Comparison of ENCODE assay signal across 9 mouse cellular contexts in the genomic region with DNA sequence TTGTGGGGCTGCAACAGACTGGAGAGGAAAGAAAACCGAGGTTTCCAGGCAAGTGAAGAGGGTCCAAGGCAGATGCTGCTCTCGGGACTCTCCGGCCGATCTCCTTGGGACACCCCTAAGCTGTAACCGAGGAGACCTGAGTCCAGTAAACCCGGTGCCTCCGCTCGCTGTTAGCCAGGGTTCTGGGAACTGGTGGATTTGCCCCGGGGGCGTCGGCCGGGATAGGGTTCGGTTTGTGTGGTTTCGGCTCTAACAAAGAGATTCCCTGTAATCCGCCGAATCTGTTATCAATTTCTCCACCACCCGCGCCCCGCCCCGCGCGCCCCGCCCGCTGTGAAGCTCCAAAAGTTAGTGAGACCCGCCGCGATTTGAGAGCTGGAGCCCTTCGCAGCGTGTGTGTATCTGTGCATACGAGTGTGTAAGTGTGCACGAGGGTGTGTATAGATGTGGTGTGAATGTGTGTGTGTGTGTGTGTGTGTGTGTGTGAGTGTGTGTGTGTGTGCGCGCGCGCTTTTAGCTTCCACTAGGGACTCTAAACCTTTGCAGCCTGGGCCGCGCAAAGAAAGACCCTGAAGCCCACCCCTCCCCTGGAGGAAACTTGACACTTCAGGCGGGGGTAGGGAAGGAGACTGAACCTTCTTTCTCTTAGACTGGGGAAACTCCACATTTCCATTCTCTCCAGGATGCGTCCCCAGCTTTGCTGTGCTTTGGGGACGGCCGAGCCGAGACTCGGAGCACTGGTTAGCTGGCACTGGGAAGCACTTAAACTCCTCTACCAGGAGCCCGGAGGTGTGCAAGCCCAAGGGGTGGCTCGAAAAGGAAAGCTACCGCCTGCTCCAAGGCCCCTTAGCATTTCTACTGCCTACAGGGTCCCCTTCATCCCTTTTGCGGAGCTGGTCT. TPM values are rescaled to one million over a fixed set of nuclear protein-coding genes. Genes with fewer than 3 reads are reported as not detected.
DNase-seq lines count a peak whose midpoint lies in the region; ATAC-seq and TF ChIP-seq lines count a peak whose summit lies in the region.
"Had no signal": no experiment of that assay in that cellular context is flagged by ENCODE, and none has a peak within 500 bp of the region (broad histone marks: within the 10 kb centered on the region; RNA-seq: fewer than 3 reads in every experiment).

No protein-coding gene starts in this region.

- peak overlapping the region; percentile 75 for H3K4me3 ChIP-seq in E14TG2a.4 (replicated peaks; ENCODE audit: low read length)
- H3K4me3 ChIP-seq in embryonic facial prominence, embryonic 10.5 days = peak overlapping the region; percentile 79
- peak overlapping the region; percentile 57 for H3K4me3 ChIP-seq in heart, embryonic 16.5 days (ENCODE audit: low read length)
- peak overlapping the region; percentile 45 for H3K4me3 ChIP-seq in lung, embryonic 16.5 days (ENCODE audit: low read length)
- H3K4me3 ChIP-seq in stomach, embryonic 15.5 days (replicated peaks) = peak overlapping the region; percentile 70
- H3K4me3 ChIP-seq: erythroblast, embryonic 14.5 days had no signal

- H3K4me2 ChIP-seq in heart, embryonic 16.5 days (ENCODE audit: low read depth, low read length) = peak overlapping the region; percentile 90
- H3K4me2 ChIP-seq in lung, embryonic 16.5 days (ENCODE audit: low read depth, low read length) = peak overlapping the region; percentile 71
- H3K4me2 ChIP-seq in stomach, embryonic 15.5 days = peak overlapping the region; percentile 90

- H3K27ac ChIP-seq in embryonic facial prominence, embryonic 10.5 days (replicated peaks) = peak overlapping the region; percentile 99
- H3K27ac ChIP-seq in heart, embryonic 16.5 days (ENCODE audit: low read length) = no peak overlapping the region
- no peak overlapping the region for H3K27ac ChIP-seq in lung, embryonic 16.5 days (ENCODE audit: low read length)
- H3K27ac ChIP-seq in stomach, embryonic 15.5 days = peak overlapping the region; percentile 23

- peak; percentile 4 to 34 for DNase-seq in heart, adult 18-20 months
- DNase-seq in heart, postnatal 14 days = no peak
- peak; percentile 90 for DNase-seq in embryonic facial prominence, embryonic 10.5 days (ENCODE audit: low spot score)
- DNase-seq in B cell, adult 2 months = no peak

- no peaks in the 10 kb centered on the region for H3K36me3 ChIP-seq in E14TG2a.4 (ENCODE audit: insufficient read depth, low read length)
- peaks cover 25% of the 10 kb centered on the region for H3K36me3 ChIP-seq in embryonic facial prominence, embryonic 10.5 days (replicated peaks)
- no peaks in the 10 kb centered on the region for H3K36me3 ChIP-seq in heart, embryonic 16.5 days (ENCODE audit: control insufficient read depth, insufficient read depth)
- no peaks in the 10 kb centered on the region for H3K36me3 ChIP-seq in lung, embryonic 16.5 days (ENCODE audit: control insufficient read depth, insufficient read depth, low read length)
- no peaks in the 10 kb centered on the region for H3K36me3 ChIP-seq in stomach, embryonic 15.5 days

- WGBS in embryonic facial prominence, embryonic 10.5 days = under 1% methylated on average over 47 of the region's 47 CpGs
- WGBS in heart, embryonic 16.5 days = 1% methylated on average over 47 of the region's 47 CpGs
- WGBS in lung, embryonic 16.5 days = 4% methylated on average over 47 of the region's 47 CpGs
- WGBS in stomach, embryonic 15.5 days = 2% methylated on average over 47 of the region's 47 CpGs

- intact Hi-C loops in heart, postnatal 14 days (cut with DNase I) = loop anchor here (5.0 to 10.0 kb wide), 4 partner anchors 227 to 935 kb away; no protein-coding TSS in a partner anchor

- ATAC-seq in heart, embryonic 16.5 days (replicated peaks; ENCODE audit: extremely low read depth, insufficient read depth, low FRiP score) = no peak
- no peak for ATAC-seq in lung, embryonic 16.5 days (ENCODE audit: low read depth)
- ATAC-seq in stomach, embryonic 15.5 days (ENCODE audit: insufficient read depth, low FRiP score, low read depth) = 0 out of 2 replicates have a peak, but pooled peaks have one; percentile 23

- H3K9ac ChIP-seq in heart, embryonic 16.5 days (ENCODE audit: low read length) = peak overlapping the region; percentile 69
- peak overlapping the region; percentile 64 for H3K9ac ChIP-seq in lung, embryonic 16.5 days (ENCODE audit: low read length)
- peak overlapping the region; percentile 16 for H3K9ac ChIP-seq in stomach, embryonic 15.5 days

- no peaks in the 10 kb centered on the region for H3K9me3 ChIP-seq in E14TG2a.4 (ENCODE audit: low read length)
- no peaks in the 10 kb centered on the region for H3K9me3 ChIP-seq in embryonic facial prominence, embryonic 10.5 days
- H3K9me3 ChIP-seq in heart, embryonic 16.5 days (replicated peaks; ENCODE audit: control insufficient read depth, low read length) = no peaks in the 10 kb centered on the region
- no peaks in the 10 kb centered on the region for H3K9me3 ChIP-seq in lung, embryonic 16.5 days (ENCODE audit: control insufficient read depth, low read length)
- no peaks in the 10 kb centered on the region for H3K9me3 ChIP-seq in stomach, embryonic 15.5 days

- TF ChIP-seq CTCF in E14TG2a.4 (conservative IDR thresholded peaks at IDR 0.05; ENCODE audit: low read length) = no peak

- H3K4me1 ChIP-seq in E14TG2a.4 (replicated peaks; ENCODE audit: low read depth, low read length) = peaks cover 89% of the 10 kb centered on the region
- peaks cover 77% of the 10 kb centered on the region for H3K4me1 ChIP-seq in embryonic facial prominence, embryonic 10.5 days
- H3K4me1 ChIP-seq in heart, embryonic 16.5 days (ENCODE audit: control insufficient read depth, insufficient read depth, low read length) = peaks cover 13% of the 10 kb centered on the region
- peaks cover 21% of the 10 kb centered on the region for H3K4me1 ChIP-seq in lung, embryonic 16.5 days (replicated peaks; ENCODE audit: control insufficient read depth, insufficient read depth, low read length)
- H3K4me1 ChIP-seq in stomach, embryonic 15.5 days = peaks cover 5% of the 10 kb centered on the region

- H3K27me3 ChIP-seq in E14TG2a.4 (ENCODE audit: insufficient read depth, low read length) = peaks cover 91% of the 10 kb centered on the region
- H3K27me3 ChIP-seq in embryonic facial prominence, embryonic 10.5 days (replicated peaks; ENCODE audit: low read depth, poor library complexity, severe bottlenecking) = peaks cover 39% of the 10 kb centered on the region
- H3K27me3 ChIP-seq in heart, embryonic 16.5 days (ENCODE audit: control insufficient read depth, insufficient read depth, low read length) = peaks cover 18% of the 10 kb centered on the region
- H3K27me3 ChIP-seq in lung, embryonic 16.5 days (ENCODE audit: control insufficient read depth, insufficient read depth, low read depth, low read length) = peaks cover 46% of the 10 kb centered on the region
- peaks cover 24% of the 10 kb centered on the region for H3K27me3 ChIP-seq in stomach, embryonic 15.5 days (replicated peaks)

RNA-seq across cellular contexts. Expression of a gene that starts 5.1 kb away (rescaled TPM):
- 10 to 100 TPM; 10.9 to 13.5 TPM for total RNA-seq in heart, adult 18-20 months (2021)
- total RNA-seq in heart, postnatal 14 days (2021) = 10 to 100 TPM; 11.4 to 12.4 TPM
- polyA plus RNA-seq in embryonic facial prominence, embryonic 10.5 days (2016; fragmentation: Nextera tagmentation; extraction: Ambion mirVana) = 37.2 and 40.4 TPM in 2 replicates
- polyA plus RNA-seq in heart, embryonic 16.5 days (2015; fragmentation: Nextera tagmentation; extraction: Ambion mirVana) = 9.3 and 9.8 TPM in 2 replicates
- polyA plus RNA-seq in lung, embryonic 16.5 days (2015; fragmentation: Nextera tagmentation; extraction: Ambion mirVana) = 20.0 and 22.8 TPM in 2 replicates
- 22.3 and 27.5 TPM in 2 replicates for polyA plus RNA-seq in stomach, embryonic 15.5 days (2015; fragmentation: Nextera tagmentation; extraction: Ambion mirVana)
- polyA plus RNA-seq: erythroblast, embryonic 14.5 days had no signal

Comparison
In these comparisons a context has a peak if more than half of its experiments do, and no peak if none do; other contexts are left out.
1. DNase-seq: peak in heart, adult 18-20 months (2 of 2) and embryonic facial prominence, embryonic 10.5 days (single experiment); none in heart, postnatal 14 days (0 of 2) and B cell, adult 2 months (0 of 2).
2. H3K27ac ChIP-seq: peak in embryonic facial prominence, embryonic 10.5 days (single experiment) and stomach, embryonic 15.5 days (single experiment); none in heart, embryonic 16.5 days (single experiment) and lung, embryonic 16.5 days (single experiment).
3. H3K9ac ChIP-seq: peak in every context shown above with its lines; median percentile 69 in heart, embryonic 16.5 days; 64 in lung, embryonic 16.5 days; 16 in stomach, embryonic 15.5 days.
4. Peak in every context shown above with its lines, with median percentiles within 50 percentile points of each other: H3K4me3 ChIP-seq and H3K4me2 ChIP-seq.